Mouse (Mus musculus): ENCODE measurements at regions not wholly inside any gene's neighbourhood (a gene's known extent, or its start where the extent isn't known, plus 50 kb on each side); places are given as distances from the start of the nearest gene placed in this dataset.

DNA sequence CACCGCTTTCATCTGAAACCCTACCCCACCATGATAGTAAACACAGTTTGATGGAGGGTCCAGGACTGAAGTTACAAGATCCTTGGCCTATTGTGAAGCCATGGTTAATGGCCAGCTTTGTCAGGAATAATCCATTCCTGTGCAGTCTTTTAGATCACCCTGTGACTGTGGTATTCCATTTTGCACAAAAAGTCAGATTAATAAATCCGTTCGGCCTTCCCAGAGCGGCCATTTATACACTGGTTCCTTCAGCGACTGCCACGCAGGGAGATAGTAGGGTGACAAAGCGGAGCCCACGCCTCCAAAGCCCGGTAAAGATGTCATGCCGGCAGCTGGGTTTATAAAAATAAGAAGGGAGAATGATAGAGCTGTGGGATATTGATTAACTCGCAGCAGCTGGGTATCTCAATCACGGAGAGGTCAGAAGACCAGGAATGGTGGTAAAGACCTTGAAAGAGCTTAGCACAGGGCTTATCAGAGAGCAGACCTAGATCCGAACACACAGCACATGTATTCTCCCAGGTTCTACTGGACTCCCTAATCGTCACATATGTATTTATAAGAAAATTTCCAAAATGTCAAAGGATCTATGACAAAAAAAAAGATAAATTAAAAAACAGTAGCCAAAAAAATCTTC is 440.5 kb downstream of the Efnb2 start:
- no peak for DNase-seq (ENCODE audit: low read depth in 2 of 2, low spot score in 2 of 2)

DNA sequence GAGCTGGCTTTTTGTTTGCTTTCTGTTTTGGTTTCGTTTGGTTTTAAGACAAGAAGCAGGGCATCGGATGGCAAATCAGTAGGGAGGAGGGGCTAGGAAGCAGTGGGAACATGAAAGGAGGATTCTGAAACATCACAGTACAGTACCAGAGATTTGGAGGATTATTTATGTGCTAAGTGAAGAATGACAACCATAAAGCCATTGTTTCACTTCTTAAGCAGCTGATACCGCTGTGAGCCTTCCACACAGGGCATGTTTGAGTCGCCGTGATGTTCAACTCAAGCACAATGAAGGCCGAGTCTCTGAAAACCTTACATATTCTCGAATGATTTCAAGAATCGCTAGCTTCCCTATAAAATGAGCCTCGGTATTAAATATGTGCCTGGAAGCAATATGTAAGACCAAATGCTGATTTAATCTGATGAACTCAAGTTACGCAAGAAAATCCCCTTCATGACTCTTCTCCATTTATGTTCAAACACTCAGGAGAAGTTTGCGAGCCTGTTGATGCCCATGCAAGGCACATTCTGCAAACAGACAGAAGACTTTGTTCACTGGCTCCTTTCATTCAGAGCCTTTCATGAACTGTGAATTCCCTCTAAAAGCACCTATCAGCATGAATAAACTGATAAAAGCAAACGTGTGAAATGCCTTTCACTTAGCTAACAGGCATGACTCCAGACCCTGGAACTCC is 441.2 kb downstream of the Efnb2 start:
- DNase-seq (ENCODE audit: low read depth in 2 of 2, low spot score in 2 of 2) = no peak

DNA sequence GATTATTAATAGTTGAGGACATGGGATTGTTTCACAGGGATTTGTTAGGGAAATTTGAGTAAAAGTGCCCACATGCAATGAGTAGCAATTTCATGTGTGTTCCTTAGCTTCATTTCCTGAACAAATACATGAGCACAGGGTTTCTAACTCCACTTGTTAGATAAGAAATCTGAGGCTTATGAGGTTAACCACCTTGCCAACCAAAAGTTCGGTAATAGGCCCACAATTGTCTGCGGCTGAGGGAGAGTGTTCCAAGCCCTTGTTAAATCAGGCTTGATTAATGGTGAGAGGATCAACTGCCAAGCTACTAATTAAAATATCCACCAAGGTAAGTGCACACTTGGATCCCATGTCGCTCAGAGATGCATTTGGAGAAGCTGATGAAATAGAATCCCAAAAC is 468.0 kb downstream of the Efnb2 start:
- DNase-seq (ENCODE audit: low read depth in 2 of 2, low spot score in 2 of 2) = no peak

DNA sequence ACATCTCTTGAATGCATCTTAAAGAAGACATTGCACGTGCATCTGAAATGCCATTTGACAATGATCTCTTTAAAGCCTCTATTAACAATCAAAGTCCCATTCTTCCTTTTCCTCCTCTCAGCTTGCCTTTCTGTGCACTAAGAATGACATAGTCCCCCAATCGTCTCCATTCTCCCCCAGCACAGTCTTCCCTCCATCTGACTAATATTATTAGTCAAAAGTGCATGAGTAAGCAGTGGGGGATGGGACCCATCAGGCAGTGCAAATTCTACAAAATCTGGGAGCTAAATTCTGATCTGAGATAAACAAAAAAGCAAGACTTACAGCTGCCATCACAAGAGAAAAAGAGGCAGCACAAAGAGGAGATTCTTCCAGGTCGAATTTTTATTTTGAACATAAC is 475.0 kb downstream of the Efnb2 start:
- no peak for DNase-seq (ENCODE audit: low read depth in 2 of 2, low spot score in 2 of 2)

DNA sequence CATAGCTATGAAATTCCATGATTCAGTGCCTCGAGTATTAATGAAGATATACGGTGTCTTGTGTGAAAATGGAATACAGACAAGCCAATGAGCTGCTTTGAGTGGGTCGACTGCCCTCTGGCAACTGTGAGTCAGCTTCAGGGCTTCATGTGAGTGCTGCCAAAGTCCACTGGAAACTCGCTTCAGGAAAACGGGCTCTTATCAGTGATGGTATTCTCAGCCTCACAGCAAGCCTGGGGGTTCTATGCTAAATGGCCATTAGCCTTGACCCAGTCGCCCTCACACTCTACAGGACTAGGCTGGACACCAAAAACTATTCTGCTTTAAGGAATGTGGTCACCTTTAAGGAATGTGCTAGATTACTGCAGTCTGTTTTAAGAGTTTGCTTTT is 477.8 kb downstream of the Efnb2 start:
- no peak for DNase-seq (ENCODE audit: low read depth in 2 of 2, low spot score in 2 of 2)

DNA sequence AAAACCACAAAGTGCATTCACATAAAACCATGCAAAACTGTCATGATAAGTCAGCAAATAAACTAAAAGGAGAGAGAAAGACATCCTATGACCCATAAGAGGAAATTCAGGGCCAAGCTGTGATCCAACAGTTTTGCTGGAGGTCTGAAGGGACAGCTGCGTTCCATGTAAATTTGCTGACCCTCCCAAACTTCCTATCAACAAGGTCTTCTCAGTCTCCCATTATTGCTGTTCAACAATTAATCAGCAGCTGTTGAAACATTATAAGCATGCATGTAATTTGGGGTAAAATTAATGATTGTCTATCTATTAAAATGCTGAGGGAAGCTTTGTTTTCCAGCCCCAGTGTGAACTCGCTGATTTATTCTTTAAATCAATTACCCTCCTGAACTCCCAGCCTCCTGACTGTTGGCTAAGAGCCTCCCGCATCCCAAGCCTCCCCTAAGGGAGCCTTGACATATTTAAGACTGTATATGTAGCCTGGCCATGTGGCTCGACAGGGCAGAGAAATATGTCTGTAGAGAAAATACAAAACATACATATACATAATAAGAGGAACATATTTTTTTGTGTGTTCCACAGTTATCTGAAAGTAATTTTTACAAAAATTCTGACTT is 478.3 kb downstream of the Efnb2 start:
- no peak for DNase-seq (ENCODE audit: low read depth in 2 of 2, low spot score in 2 of 2)

DNA sequence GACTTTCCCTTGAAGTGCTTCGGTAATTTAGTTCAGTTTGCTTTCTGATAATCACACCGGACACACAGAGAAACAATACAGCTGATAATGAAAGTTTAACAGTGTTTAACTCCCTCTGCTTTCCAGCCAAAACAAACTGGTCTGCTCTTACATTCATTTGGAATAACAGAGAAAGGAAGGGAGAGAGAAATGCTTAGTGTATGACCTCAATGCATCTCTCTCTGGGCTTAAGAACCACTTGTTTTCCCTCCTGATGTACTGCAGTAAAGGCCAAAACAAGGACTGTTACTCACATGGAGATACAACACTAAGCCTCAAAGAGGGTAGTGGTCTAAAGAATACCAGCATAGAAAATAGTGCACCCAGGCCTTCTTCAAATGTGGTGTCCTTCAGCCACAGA is 478.9 kb downstream of the Efnb2 start:
- no peak for DNase-seq (ENCODE audit: low read depth in 2 of 2, low spot score in 2 of 2)

DNA sequence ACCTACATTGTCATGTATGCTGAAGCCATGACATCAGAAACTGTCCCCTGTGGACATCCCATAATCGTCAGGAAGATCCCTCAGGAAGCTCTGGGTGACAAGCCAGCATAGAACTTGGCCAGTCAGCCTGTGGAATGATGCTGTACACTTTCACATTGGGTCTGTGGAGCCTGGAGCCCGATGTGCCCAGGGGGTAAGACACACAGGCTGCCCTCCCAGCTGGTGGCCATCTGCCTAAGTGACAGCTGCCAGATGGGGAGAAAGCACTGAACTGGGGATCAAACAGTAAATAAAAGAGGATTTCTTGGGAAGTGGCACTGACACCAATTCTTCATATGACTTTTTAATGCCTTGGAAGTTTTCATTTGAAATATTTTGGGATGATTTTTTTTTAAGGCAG is 486.8 kb downstream of the Efnb2 start:
- DNase-seq (ENCODE audit: low read depth in 2 of 2, low spot score in 2 of 2) = no peak

DNA sequence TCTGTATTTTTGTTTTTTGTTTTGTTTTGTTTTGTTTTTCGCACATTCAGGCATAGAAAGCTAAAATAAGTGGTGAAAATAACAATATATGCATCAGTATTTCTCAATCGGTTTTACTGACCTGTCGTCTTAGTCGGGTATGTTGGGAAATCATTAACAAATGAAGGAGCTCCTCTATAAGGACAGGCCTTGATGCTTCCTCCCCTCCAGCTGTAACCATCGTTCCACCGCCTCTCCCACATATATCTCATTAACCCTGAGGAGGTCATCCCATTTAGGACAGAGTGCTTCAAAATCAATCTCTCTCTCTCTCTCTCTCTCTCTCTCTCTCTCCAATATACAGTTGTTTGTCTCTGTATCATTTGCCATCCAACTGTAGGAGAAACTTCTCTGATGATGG is 492.4 kb downstream of the Efnb2 start:
- no peak for DNase-seq (ENCODE audit: low read depth in 2 of 2, low spot score in 2 of 2)

DNA sequence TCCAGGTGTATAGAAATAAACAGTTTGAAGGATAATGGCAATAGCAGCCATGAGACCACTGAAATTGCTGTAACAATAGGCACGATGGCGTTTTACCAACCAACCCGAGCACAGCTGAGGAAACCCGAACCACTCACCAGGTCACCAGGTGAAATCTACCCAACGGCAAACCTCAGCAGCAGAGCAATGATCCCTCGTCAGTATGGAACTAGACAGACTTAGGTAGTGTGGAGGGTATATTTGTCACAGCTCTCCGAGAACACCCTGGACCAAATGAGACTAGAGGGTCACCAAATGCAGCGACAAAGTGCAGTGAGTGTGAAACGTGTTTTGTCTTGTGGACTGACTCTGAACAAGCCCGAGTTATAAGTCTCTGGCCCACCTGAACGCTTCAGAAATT is 492.8 kb downstream of the Efnb2 start:
- DNase-seq (ENCODE audit: low read depth in 2 of 2, low spot score in 2 of 2) = no peak

DNA sequence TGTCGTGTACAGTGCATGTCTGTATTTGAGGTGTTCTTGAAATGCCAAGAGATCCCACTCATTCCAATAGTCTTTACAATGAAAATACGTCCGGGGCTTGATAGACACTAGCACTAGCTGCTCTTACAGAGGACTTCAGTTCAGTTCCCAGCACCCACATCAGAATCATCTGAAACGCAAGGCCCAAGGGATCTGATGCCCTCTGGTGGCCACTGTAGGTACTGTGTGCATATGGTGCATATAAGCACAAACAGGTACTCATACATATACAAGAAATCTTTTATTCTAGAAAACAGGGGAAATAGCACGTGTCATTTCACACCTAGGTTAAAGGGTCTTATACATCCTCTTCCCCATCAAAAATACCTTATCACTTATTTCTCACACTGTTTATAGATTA is 513.5 kb downstream of the Efnb2 start:
- no peak for DNase-seq (ENCODE audit: low read depth in 2 of 2, low spot score in 2 of 2)

DNA sequence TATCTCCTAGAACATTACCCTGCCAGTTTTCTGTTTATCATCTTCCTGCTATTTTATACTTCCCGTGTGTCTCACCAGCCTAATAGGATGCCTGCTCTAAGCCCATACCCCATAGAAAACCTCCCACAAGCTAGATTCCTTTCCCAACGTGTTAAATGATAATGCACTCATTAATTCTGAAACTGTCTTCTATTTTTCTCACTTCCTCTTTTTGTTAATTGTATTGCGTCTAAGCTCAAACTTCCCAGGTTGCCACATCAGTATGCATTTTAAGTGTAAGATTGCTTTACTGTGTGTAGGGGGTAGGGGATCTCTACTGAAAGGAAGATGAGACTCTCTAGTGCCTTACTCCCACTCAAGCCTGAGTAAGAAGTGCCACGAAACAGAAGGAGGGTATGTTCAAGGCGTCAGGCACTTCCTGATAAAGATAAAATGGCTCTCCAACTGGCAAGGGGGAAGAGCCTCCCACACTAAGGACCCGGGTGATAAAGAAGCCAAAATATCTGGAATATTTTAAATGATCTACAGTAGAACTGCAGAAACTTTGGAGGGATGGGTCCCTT is 518.0 kb downstream of the Efnb2 start:
- no peak for DNase-seq (ENCODE audit: low read depth in 2 of 2, low spot score in 2 of 2)

DNA sequence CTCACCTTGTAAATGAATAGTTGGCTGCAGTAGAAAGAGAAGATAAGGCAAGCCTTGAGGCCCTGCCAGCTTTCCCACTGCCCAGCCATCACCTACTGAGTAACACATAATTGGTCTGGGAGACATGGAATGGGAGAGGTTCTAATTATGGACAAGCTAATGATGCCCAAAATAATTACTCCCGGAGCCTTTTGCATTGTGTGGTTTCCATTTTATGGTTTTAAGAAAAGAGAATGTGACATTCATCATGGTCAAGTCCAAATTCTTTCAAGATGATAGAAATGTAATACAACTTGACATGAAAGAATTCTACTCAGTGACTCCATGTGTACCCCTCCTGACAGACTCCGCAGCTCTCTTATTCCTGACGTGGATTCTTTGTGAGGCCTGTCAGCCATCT is 518.6 kb downstream of the Efnb2 start:
- no peak for DNase-seq (ENCODE audit: low read depth in 2 of 2, low spot score in 2 of 2)

DNA sequence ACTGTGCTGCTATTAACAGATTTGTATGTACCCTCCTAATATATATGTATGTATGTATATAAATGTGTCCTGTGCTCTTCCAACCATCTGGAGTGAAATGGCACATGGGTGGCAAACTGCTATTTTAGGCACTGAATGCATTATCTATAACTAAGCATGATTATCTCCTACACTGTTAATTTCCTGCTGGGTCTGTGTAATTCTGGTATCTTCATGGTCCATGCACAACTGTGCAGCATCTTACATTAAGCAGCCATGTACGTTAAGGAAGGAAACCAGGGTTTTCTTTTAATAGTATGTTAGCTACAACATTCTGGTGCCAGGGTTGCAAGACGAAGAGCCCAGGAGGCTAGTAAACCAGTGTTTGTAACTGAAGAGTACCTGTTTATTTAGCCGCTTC is 521.3 kb downstream of the Efnb2 start:
- no peak for DNase-seq (ENCODE audit: low read depth in 2 of 2, low spot score in 2 of 2)

DNA sequence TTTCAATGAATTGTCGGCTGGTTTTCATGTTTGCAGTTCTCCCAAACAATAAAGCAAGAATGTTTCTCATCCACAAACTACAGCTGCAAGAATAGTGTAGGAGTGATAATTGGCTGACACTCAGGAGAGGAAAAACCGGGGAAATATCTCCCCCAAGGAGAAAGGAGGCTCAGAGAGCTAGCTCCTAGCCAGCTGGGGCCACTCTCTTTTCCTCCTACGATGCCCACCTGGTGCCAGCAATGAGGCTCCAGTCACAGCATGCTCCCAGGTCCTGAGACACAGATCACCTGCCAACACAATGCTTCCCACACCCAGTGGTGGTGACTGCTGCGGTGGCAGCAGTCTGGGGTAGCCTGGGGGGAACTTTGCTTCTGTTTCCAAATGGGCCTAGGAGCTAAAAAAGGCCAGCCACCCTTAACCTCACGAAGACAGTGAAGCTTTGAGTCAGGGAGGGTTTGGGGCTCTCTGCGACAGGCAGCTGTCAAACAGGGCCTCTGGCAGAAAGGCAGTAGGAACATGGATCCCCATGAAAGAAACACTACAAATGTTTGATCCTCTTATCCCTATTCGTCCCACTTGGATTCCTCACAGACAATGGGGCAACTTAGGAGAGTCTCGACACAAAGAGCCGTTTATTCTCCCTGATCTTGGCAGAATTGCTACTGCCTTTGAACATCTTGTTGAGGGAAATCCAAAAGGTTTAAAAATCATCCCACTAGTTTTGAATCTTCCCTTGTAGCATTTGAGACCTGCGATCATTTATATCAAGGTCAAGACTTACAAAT is 527.8 kb downstream of the Efnb2 start:
- no peak for DNase-seq (ENCODE audit: low read depth in 2 of 2, low spot score in 2 of 2)

DNA sequence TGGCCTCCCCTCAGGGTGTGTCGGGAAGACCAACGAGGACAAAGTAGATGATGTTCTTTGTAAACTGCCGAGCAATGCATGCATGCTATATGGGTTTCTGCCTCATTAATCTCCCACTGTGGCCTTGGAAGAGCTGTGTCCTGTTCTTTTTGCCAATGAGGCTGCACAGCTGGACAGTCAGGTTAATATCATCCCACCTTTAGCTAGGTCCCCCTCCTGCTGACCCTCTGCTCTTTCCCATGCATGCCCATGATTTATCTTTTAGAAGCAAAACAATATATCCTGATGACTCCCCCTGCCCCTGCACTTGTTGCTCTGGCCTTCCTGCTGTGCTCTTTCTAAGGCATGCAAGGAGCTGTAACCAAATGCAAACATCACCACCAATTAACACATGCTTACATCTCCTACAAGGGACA is 529.1 kb downstream of the Efnb2 start:
- no peak for DNase-seq (ENCODE audit: low read depth in 2 of 2, low spot score in 2 of 2)

DNA sequence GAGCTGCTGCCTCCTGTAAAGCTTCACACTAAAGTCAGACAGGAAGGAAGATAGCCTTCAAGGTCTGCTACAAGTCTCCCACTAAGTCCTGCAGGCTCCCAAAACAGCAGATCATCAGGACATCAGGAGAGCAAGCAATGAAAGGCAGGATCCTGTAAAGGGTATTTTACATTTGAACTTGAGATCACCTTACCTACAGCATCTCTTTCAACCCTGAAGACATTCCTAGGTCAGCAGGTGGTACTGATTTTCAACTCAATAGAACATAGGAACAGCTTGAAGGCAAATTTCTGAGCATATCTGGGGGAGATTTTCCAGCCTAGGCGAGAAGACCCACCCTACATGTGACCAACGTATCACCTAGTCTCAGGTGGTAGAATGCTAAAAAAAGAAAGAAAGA is 530.2 kb downstream of the Efnb2 start:
- no peak for DNase-seq (ENCODE audit: low read depth in 2 of 2, low spot score in 2 of 2)

DNA sequence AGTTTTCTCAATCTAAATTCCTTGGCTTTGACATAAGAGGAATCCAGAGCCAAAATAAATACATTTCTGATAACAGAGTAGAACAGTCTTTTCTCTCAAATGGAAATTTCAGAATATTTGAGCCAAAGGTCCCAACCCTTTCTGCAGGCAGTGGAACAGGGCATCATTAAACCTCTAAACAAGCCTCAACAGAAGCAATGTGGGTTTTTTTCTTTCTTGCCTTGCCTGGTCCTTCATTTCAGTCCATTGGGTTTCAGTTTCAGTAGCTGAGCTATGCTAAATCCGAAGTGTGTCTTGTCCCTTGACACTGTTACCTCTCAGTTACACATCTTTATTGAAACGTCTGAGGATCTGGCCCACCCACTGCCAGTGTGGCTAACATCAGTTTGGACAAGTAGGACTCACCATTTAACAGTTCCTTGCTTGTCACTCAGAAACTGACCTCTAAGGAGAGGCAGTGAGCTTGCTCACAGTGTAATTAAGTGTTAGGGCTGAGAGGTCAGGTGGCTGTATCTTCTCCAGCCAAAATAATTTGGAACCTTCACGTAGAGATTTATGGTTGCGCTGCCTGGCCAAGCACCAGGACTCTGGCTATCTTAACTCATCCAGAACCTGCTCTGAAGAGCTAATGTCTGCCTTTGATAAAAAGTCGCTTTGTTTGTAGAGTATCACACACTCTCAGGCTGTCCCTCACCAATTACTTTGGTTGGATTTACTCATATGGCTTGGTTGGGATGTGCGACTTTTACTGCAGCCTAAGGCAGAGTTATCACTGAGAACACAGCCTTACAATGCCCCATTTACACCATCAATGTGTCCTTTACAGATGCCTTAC is 545.2 kb downstream of the Efnb2 start:
- DNase-seq (ENCODE audit: low read depth in 2 of 2, low spot score in 2 of 2) = no peak

DNA sequence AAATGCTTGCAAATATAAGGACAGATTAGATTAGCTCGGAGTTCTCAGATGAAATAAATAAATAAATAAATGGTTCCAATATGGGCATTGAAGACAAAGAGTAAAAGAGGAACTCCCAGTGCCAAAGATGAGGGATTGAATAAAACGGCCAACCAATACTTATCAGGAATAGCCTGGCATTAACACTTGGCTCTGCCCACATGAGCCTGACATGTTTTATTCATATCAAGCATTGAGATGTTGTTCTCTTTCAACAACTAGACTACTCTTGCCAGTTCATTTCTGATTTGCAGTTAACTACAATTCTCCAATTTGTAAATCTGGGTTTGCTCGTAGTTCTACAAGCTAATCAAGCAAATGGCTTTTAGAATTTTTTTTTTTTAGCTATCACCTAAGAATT is 546.4 kb downstream of the Efnb2 start:
- DNase-seq (ENCODE audit: low read depth in 2 of 2, low spot score in 2 of 2) = no peak

DNA sequence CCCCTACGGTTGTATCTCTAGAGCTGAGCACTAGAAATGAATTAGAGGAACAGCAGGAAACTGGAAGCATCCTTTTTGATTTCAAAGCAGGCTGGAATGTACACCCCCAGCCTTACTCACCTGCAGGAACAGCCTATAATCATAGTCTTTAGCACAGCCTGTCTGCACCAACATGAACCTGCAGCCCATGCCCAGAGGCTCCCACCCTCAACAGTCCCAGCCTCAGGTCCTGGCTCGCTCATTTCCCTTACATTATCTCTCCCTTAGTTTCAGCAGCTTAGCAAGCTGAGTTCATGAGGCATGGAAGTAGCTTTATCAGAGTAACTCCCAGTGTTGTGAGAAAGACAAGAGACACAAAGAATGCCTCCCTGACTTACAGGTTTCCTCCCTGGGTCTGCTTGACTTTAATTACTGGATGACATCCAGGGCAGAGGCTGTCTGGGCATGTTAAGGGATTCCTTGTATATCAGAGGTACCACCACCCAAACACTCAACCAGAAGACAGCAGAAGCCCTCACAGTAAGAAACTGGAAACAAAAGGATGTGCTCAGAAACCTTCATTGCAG is 551.2 kb downstream of the Efnb2 start:
- no peak for DNase-seq (ENCODE audit: low read depth in 2 of 2, low spot score in 2 of 2)

DNA sequence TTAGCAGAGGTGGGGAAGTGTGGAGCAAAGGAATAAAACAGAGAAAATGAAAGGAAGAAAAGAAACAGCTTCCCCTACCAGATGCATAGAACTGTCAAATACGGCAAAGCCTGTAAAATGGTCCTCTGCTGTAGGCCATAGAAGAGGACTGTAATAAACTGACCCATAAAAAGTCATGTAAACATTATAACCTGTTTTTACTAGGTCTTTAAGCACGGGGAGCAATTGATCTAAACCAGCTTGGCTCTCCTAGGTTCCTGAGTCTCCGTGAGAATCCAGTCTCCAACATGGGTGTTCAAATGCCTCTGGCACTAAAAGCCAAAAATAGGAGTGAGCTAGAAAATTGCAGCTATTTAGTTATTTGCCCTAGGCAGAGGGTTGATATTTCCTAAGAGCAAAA is 557.5 kb downstream of the Efnb2 start:
- no peak for DNase-seq (ENCODE audit: low read depth in 2 of 2, low spot score in 2 of 2)

Data from CD8-positive naive resting alpha-beta T cell, adult 2 months (primary cell).